Mouse (Mus musculus) neural tube, postnatal 0 days (tissue): ENCODE data around the gene Nans. TPM values are rescaled to one million over a fixed set of nuclear protein-coding genes. Genes with fewer than 3 reads are reported as not detected.

Experiments
- polyA plus RNA-seq: library from polyadenylated mRNA; unstranded; fragments of >200 nt; fragmentation: Nextera tagmentation; extraction: Ambion mirVana; gene quantifications from 2 replicates; pipeline ENCODE4 v1.2.1, GENCODE M21; 2015

The Nans gene
- polyA plus RNA-seq, result 55.9 and 60.8 TPM in 2 replicates

GRCm38 (mm10) chr4:46489028-46489925 is at the start of gene Nans:
TSS of gene Nans (plus strand) at chr4:46489248.

GRCm38 (mm10) chr4:46450519-46451131 is 38.4 kb upstream of the Nans start, which contains the start of gene Anp32b:
TSS of gene Anp32b (plus strand) at chr4:46450902.

DNA sequence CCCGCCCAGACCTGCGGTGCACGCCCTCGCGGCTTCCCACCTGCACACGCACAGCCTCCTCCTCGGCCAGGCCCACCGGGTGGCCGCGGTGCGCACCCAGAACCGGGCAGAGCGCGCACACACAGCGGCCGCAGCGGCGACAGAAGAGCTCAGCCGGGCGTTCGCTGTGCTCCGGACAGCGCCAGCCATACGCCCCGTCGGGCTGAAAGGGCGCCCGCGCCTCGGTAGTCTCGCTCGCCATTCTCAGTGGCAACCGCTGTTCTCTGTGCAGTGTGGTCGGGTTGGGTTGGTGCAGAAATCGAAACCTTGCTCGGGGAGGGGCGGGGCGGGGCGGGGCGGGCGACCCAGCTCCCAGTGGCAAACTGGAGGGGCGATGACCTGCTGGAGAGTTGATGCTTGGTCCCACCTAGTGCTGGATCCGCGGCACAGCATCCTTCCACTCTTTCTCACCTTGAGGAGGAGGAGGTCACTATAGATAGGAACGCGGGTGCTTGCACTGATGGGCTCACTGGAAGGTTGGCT is 46.9 kb downstream of the Nans start, which contains the start of gene Trim14:
TSS of gene Trim14 (minus strand) at position 302 of the 522 bp plus-strand sequence.

Other genes starting within 250 kb of the Nans start
- gene Foxe1, start 145.6 kb upstream of the Nans start, polyA plus RNA-seq, result 0.05 TPM in 1 of 2 replicates, not detected in the other
- 6.9 and 7.5 TPM in 2 replicates for gene Trmo, start 99.8 kb upstream of the Nans start, polyA plus RNA-seq
- not detected in 2 replicates for gene Hemgn, start 75.7 kb upstream of the Nans start, polyA plus RNA-seq
- 61.6 and 68.4 TPM in 2 replicates for gene Anp32b, start 38.3 kb upstream of the Nans start, polyA plus RNA-seq
- gene Trim14, start 46.9 kb downstream of the Nans start, polyA plus RNA-seq, result 2.2 and 2.4 TPM in 2 replicates
- 8.5 and 9.1 TPM in 2 replicates for gene Coro2a, start 113.0 kb downstream of the Nans start, polyA plus RNA-seq
- gene Tbc1d2, start 161.0 kb downstream of the Nans start, polyA plus RNA-seq, result 0.70 and 0.85 TPM in 2 replicates